Mouse (Mus musculus) liver, postnatal 0 days (tissue): Measurements from ENCODE around the gene Knop1.

Experiments
- CTCF ChIP-seq: sonication (generic); IDR thresholded peaks from 2 replicates; pipeline ENCODE4 v1.5.1; 2016; ENCODE audit warnings: antibody characterized with exemption, low read depth
- EP300 ChIP-seq: IDR thresholded peaks from 2 replicates; pipeline ENCODE4 v1.6.1; 2016; ENCODE audit warnings: antibody characterized with exemption, low read depth, mild to moderate bottlenecking

GRCm38 (mm10) chr7:118887303-118888055 is 31.4 kb upstream of the Knop1 start:
- TF ChIP-seq CTCF (no peak), EP300 (no peak)
